Mouse (Mus musculus) cerebellum, adult 2 months (tissue): Measurements from ENCODE around the gene Rasgef1b.

Experiments
- CTCF ChIP-seq: fragments of 200-500 bp; IDR thresholded peaks from 2 replicates; pipeline ENCODE4 v1.5.1; 2011; ENCODE audit warnings: low read depth, mild to moderate bottlenecking, control low read depth, low read length, moderate library complexity, borderline replicate concordance; ENCODE audit not compliant: insufficient read depth
- POLR2A ChIP-seq: fragments of 200-500 bp; IDR thresholded peaks from 2 replicates; pipeline ENCODE4 v1.6.1; 2011; ENCODE audit warnings: low read length, control low read depth, borderline replicate concordance; ENCODE audit not compliant: insufficient read depth

- TF ChIP-seq POLR2A (no peak), CTCF (no peak)
Observed at GRCm38 (mm10) chr5:99432471-99432870, 296.4 kb downstream of the Rasgef1b start.
